Mouse (Mus musculus) heart, postnatal 0 days (tissue): ENCODE measurements around the gene Pgghg.

ENCODE experiments used
- CTCF ChIP-seq: IDR thresholded peaks from 2 replicates; pipeline ENCODE4 v1.5.1; 2016; ENCODE audit warnings: antibody characterized with exemption, control low read depth, low read depth
- EP300 ChIP-seq: IDR thresholded peaks from 2 replicates; pipeline ENCODE4 v1.6.1; 2016; ENCODE audit warnings: antibody characterized with exemption, low read depth

DNA sequence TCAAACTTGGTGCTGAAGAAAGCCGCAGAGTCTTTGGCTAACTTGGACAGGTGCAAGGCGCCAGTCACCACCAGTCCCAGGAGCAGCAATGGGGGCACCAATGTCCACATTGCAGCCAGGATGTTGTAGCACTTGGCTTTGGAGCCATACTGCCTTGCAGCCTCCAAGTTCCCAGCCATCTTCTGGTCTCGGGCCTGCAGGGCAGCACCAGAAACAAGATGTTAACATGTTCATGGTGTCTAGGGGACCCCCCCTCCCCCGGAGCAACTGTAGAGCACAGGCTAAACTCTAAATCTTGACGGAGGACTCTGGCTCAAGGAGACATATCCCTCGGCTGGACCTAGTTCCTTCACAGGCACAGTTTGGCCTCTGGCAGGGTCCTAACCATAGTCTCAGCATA lies 8.1 kb downstream of the Pgghg start:
- TF ChIP-seq CTCF (no peak), EP300 (no peak)
